Mouse (Mus musculus) erythroblast, adult 5-6 weeks (primary cell): ENCODE results near the gene Hoxa10. TPM values are rescaled to one million over a fixed set of nuclear protein-coding genes. Genes with fewer than 3 reads are reported as not detected.

Source experiments
- ATAC-seq: replicated peaks from 2 replicates; pipeline ENCODE4 v1.8.0; 2016; ENCODE audit warnings: moderate number of reproducible peaks, mild to moderate bottlenecking, moderate TSS enrichment, inconsistent platforms; ENCODE audit not compliant: poor library complexity, low FRiP score, severe bottlenecking
- total RNA-seq, 2 experiments: library from RNA; stranded (forward) in 1 of 2; stranded (reverse) in 1 of 2; fragments of 150-400 nt in 1 of 2; fragments of 200-764, 138-1000 nt in 1 of 2; gene quantifications; 2 replicates each; pipeline versions ENCODE4 v1.2.3 to v1.2.4; 2015 to 2017; ENCODE audit warnings: low replicate concordance in 2 of 2

The Hoxa10 gene
- total RNA-seq, 2 experiments from 2014 or later = not detected

DNA sequence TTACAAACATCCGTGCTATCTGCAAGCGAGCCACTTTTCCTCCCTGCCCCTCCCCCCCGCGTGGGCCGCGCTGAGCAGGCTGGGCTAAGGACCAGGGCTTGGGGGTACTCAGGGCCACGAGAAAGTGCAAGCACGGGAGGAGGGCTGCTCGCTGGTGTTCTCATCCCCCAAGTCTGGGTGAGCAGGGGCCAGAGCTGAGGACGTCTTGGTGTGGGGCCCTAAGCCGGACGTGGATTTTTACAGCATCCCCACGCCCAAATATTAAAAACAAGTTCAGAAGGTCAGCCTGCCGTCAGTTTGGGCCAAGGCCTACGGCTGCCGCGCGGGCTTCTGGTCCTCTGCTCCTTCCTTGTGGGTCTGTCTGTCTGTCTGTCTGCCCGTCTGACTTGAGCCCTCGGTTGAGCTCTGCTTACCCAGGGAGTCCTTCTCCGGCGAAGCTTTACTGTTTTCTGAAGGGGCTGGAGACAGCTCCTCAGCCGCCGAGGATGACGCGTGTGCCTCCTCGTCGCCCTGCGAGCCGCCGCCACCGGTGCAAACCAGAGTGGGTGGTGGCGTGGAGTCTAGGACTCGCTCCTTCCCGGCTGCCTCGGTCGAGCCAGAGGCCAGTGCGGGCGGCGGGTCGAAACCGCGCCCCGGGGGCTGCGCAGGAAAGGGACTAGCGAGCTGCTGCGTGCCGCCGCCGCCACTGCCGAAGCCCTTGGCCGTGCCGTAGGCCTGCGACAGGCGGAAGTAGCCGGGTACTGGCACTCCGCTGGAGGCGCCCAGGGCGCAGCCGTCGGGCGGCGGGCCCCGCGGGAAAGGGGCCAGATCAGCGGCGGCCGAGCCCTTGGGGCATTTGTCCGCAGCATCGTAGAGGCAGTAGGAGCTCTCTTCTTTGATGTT, 6.9 kb downstream of the Hoxa10 start:
- ATAC-seq = no peak

DNA sequence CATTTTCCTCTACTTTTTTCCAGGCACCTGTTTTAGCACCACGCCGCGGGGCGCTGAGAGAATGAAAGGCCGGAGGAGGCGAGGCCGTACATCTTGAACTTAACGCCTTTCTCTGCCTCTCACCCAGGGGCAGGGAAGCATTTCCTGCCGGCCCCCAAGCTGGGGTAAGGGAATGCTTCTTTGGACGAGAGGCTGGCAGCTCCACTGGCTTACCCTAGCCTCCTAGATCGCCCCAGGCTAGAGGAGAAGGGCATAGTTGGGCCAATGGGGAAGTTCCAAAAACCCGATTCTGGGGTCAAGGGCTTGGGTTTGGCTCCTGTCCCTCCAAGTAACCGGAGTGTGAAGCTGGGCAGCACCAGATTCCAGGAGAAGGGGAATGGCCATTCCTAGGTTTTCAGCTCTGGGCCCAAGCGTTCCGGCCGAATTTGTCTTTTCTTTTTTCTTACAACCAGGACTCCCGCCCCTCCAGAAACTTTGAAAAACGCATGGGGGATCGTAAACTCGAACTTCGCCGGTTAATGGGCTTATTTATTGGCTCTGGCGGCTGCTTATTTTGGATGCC, 7.6 kb downstream of the Hoxa10 start:
- no peak for ATAC-seq

DNA sequence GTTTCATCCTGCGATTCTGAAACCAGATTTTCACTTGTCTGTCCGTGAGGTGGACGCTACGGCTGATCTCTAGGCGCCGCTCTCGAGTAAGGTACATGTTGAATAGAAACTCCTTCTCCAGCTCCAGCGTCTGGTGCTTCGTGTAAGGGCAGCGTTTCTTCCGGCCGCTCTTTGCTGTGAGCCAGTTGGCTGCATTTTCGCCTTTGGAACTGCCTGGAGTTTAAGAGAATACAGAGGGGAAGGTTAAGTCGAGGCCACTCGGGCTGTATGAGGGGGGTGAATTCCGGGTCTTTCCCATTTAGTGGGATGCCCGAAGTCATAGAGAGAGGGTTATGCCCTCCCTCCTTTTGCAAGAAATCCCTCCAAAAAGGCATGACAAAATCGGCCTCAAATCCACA, 8.1 kb downstream of the Hoxa10 start:
- ATAC-seq = no peak

DNA sequence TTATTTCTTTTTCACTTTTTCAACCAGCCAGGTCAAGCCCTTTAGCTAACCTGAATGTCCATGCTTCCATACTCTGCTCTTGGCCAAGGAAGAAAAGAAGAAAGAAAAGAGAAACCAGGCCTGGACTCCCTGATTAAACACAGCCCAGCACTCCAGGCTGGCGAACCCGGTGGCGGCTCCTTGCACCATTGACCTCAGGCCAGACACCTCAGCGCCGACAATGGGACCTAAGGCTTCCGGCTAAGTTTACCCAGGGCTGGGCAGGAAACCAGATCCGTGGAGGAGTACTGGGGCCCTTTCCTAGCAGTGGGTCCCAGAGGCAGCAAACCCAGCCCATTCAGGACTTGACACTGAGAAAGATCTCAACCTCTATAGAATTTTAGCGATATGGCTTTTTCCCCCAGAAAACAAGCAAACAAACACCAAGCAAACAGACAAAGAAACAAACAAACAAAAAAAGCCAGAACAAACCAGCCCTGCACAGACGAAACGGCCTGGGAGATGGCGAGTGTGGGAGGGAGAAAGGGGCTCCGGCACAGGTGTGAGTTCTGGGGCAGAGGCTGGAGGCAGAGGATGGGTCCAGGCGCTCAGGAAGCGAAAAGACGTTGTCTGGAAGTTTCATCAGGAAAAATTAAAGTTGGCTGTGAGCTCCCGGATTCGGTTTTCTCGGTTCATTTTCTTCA, 8.6 kb downstream of the Hoxa10 start:
- ATAC-seq = no peak

DNA sequence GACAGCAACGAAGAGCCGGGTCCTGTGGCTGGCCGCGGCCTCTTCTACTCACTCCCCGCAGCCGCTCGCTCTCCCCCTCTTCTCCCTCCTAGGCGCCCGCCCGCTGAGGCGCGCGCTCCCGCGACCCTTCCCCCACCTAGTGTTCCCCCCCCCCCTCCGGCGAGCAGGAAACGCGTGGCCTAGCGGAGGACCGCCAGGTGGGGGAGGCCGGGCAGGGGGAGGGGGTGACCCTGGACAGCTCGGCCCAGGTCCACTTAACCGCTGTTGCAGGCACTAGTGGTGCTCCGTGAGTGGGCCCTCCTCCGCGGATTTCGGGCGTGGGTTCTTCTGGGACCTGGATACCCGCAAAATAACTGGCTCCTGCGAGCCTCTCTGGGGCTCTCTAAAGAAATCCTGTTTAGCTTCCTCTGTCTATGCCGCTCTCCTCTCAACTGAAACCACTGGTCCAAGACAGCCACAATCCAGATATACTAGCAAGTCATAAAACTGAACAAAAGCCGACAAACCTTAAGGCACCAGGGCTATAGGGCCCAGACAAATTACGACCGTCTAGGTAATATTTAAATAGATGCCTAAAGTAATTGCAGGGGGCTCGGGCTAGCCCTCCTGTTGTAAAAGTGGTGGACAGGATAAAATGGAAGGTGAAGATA, 10.0 kb downstream of the Hoxa10 start, which contains the start of gene Hoxa9:
Gene Hoxa9, minus strand, starts transcription at position 574 of the 650 bp plus-strand sequence.
- ATAC-seq = no peak

DNA sequence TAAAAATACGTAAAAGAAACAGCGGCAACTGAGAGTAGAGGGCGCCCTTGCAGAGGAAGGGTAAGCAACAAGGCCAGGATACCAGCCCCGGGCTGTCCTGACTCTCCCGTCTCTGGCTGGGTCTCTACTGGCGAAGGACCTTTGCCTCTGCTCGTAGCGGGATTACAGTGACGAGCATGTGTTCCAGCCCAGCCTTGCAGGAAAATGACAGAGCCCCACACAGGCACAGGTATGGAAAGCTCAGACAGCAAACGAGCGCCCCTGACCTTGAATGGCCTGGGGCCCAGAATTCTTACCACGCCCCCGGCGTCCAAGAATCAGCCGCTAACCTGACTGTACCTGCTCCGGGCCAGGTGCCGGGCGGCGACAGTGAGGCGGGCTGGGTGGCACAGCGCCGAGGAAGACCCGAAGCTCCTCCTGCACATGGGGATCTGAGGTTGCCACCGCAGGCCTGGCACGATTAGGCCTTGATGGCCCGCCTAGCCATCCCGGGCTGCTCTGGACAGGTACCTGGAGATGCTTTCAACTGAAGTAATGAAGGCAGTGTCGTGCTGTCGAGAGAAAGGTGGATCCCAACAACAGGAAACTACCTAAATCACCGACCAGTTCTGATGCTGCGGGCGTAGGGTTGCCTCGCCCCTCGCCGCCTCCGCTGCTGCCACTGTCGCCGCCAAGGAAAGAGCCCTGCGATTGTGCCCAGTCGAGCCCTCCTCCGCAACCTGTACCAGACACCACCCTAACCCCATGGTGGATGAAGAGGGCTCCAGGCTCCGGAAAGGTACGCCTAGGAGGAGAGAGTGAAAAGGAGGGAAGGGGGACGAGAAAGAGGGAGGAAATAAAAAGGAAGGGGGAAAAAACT, 10.9 kb downstream of the Hoxa10 start:
- ATAC-seq = no peak

DNA sequence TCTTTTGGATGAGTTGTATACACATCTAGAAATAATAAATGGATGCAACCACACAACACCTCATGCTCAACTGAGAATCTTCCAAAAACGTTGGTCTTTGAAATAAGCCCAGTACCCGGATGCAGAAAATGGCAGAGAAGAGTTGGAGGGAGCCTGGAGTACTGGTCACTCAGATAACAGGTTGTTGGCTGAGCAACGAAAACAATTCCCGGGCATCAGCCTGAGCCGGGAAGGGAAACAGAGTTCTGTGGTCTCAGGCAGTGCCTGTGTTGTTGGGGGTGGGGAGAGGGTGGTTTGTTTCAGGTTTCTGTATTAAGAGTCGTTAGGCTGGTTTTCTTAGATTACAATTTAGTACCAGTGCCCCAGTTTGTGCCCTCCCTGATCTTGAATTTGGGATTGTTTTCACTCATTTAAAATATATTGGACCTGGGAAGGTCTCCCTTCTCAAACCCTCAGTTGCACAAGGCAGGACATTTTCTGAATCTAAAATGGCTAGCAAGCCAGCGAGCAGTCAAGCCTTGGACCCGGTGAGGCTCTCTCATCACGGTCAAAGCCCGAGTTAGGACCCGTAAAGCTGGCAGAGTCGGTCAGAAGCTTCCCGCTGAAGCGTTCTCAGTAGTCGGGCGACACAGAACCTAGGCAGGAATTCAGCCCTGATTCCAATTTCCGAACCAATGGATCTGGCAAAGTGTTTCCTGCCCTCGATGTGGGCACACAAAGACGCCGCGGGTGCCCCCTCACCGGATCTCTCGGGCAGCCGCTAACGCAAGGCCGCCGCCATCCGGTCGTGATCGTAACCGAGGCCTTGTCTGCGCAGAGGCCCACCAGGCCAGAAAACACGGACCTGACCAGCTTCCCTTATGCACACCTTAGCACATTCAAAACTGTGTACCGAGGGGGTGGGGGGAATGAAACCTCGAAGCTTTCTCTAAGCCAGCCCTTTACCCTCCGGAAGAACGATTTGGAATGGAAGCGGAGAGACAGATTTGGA, 11.9 kb downstream of the Hoxa10 start:
- no peak for ATAC-seq

DNA sequence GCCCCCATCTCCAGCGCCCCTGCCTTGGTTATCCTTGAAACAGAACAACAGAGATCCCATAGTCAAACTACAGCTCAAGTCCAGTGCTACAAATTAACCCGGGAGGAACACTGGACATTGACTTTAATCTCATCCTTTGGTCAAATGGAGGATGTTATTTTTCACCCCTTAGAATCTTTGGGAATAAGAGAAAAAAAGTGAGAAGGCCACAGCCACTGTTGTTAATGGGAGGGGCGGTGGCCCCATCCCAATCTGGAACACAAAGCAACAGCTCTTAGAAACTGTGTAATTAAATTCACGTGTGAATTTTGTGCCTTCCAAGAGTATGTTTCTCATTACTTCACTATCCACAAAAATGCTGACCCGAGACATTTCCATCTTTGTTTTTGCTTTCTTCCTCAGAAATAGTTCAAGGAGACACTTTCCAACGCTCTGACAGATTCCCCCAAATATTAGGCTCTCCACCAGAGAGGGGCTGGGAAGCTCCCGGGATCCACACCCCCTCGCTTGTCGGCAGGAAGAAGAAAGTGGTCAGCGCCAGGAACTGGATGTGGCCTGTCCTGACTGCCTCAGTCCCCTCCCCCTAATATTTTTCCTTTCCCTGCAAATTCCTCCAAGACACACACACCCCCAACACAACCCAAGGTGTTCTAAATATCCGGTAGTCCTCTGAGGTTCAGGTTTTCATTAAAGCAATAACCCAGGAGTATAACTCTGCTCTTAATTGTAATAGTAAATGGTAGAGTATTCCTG, 13.0 kb downstream of the Hoxa10 start:
- ATAC-seq = no peak

DNA sequence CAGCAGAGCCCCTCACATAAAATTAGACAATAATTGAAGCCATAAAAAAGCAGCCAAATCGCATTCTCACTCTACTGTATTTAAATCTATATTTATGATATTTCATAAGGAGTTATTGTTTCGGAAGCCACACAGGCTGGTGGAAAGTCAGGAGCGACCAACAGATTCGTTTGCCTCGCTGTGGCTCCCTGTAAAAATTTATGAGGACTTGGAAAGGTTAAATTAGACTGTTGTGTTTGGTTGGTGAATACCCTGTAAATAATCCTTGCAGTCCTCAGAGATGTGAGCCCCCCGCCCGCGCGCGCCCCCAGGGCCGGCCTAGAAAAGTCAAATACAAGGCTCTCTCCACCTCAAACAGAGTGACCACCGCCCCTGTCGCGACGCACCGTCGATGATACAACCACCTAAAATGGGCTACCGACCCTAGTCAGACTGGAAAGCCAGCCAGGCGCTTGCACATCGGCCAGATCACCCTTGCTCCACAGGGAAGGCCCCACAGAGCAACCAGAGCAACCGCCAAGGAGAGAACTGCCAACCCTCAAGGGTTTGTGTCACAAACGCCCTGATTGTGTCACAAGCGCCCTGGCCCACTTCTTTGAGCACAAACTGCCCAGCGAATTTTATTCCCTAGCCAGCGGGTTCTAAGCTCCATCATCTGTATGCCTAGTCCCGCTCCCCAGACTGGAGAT, 13.9 kb downstream of the Hoxa10 start:
- ATAC-seq = no peak

DNA sequence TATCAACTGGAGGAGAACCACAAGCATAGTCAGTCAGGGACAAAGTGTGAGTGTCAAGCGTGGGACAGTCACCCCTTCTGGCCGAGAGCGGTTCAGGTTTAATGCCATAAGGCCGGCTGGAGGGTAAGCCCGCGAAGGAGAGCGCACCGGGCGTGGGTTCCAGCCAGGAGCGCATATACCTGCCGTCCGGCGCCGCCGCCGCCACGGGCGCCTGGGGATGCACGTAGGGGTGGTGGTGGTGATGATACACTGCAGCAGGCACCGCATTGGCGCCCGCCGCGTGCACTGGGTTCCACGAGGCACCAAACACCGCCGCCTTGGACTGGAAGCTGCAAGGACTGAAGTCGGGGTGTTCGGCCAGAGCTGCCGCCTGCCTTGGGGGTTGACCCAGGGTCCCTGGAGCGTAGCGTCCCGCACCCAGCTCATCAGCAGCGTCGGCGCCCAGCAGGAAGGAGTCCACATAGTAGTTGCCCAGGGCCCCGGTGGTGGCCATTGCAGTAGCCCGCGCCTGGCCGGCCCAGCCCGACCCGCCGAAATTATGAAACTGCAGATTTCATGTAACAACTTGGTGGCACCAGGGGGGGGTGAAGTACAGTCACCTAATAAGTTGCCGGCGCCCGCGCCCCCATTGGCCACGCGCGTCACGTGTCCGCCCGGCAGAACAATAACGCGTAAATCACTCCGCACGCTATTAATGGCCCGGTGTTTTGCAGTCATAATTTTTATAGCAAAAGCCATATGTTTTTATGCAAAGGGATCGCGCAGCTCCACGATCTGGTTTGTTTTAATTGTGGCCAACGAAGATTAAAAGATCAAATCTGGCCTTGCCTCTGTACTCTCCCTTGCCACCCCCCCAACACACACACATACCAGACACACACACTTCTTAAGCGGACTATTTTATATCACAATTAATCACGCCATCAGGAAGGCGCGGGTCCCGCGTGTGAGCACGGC, 14.8 kb downstream of the Hoxa10 start:
- no peak for ATAC-seq

DNA sequence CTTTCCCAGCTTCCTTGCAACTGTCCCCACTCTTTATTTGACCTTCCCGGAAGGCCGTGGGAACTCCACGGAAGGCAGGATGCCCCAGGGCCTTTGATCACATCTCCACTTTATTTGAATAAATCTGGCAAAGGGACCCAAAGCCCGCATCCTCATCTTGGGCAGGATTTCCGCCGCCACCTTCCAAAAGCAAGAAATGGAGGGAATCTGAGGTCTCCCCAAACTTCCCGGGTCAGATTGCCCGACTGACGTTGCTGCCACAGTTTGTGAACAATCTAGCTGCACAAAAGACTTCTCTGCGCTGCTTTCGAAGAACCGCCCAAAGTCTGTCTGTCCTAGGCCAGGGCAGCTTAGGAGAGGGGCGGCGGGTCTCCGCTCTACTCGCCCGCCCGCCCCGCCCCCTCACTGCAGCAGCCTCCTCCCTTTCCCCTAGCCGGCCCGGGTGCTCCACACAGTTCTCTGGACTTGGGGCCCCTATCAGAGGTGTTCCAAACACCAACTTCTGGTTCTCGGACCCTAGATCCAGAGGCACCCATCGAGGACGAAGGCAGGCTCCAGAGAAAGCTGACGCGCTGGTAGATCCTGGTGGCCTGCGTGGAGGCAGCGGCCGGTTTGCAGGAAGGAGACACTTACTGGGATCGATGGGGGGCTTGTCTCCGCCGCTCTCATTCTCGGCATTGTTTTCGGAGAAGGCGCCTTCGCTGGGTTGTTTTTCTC, 15.6 kb downstream of the Hoxa10 start:
- ATAC-seq = no peak

DNA sequence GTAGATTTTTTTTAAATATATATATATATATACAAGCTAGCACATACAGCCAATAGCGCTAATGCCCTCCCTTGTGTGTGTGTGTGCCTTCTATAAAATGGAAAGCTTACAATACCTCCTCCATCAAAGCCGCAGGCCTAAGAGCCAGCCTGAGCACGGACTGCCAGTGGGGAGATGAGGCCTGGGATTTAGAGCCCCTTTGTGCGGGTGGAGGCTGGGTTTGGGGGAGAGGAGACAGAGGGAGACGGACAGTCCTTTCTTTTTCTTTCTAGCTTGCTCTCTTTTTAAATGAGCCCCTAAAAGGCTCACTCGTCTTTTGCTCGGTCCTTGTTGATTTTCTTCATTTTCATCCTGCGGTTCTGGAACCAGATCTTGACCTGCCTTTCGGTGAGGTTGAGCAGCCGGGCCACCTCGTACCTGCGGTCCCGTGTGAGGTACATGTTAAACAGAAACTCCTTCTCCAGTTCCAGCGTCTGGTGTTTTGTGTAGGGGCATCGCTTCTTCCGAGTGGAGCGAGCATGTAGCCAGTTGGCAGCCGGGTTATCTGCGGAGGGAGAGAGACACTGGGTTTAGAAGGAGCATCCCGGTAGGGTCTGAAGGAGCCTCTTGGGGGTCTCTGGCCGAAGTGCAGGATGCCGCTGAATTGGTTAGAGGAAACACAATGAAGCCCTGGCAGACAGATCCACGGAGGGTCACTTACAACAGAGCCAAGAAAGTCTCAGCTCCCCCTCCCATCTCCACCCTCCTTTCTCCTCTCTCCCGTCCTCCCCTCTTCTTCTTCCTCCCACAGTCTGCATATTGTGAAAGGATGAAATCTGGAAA, 16.5 kb downstream of the Hoxa10 start:
- no peak for ATAC-seq

DNA sequence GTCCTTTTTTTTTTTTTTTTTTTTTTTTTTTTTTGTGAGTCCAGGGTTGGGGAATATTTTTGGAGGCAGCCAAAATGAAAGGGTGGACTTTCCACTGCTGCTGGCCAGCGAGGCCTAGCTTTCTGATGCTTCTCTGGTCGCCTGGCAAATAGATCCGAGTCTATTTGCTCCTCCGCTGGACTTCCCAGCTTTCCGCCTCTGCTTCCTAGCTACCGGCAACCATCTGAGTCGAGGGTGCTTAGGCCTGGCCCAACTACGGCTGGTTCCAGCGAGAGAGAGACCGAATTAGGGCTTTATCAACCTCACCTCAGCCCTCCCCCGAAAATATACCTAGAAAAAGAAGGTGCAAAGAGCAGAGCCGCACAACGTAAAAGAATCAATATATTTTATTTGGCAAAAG, 17.9 kb downstream of the Hoxa10 start:
- no peak for ATAC-seq

DNA sequence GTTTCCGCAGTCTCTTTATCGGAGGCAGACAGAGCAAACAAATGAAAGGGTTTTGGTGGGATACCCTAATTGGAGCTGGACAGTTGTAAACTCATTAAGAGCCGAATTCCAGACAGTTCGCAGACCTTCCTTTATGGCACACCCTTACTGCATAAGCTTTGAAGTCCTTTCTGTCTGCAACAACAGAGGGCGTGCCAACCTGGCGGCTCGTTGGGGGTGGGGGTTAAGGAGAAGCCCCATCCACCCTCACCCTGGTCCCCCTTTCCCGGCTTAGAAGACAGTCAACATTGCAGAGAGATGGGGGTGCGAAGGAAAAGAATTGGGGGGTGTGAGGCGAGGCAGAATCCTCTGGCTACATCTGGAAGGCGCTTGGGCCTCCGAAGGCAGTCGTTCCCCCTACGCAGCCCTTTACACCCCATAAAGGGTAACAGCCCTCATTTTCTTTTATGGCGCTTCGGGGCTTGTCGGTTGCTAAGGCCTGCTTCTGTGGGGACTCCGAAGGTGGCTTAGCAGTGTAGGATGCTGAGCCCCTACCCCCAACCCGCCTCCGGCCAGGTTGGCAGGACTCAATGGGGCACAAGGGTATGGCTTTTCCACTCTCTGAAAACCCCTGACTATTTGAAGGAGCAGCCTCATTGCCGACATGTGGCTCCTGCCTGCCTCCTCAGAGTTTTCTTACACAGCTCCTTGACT, 18.5 kb downstream of the Hoxa10 start:
- no peak for ATAC-seq
